Mouse (Mus musculus): ENCODE data around the gene Tmem44. TPM values are rescaled to one million over a fixed set of nuclear protein-coding genes. Genes with fewer than 3 reads are reported as not detected.

Tmem44 gene
- polyA plus RNA-seq, 1 experiment: 3.1 TPM

- H3K27ac ChIP-seq (ENCODE audit: control insufficient read depth, insufficient read depth, low read length): no peak overlapping the region
- H3K27me3 ChIP-seq (ENCODE audit: control insufficient read depth, insufficient read depth, low read length): no peaks in the 10 kb centered on the region
- TF ChIP-seq POLR2A (IDR thresholded peaks at IDR 0.05; ENCODE audit: control insufficient read depth, extremely low read depth, insufficient read depth, low read length, poor library complexity) (no peak), CTCF (IDR thresholded peaks at IDR 0.05; ENCODE audit: borderline replicate concordance, control insufficient read depth, extremely low read depth, insufficient read depth, low read length, poor library complexity) (peak; percentile 88; the same call in 1 of the 2 replicates)
- H3K4me1 ChIP-seq (replicated peaks; ENCODE audit: control insufficient read depth, insufficient read depth, low read length): 0 out of 2 replicates have a peak, but pooled peaks cover 4% of the 10 kb centered on the region
- no peaks in the 10 kb centered on the region for H3K36me3 ChIP-seq (ENCODE audit: control insufficient read depth, insufficient read depth, low read length)
- 45% methylated on average over 20 of the region's 20 CpGs for WGBS
- H3K4me3 ChIP-seq (ENCODE audit: control insufficient read depth, insufficient read depth, low read length): no peak overlapping the region
- DNase-seq: peak; percentile 36
These were observed 18.8 kb downstream of the Tmem44 start for GRCm38 (mm10) chr16:30531761-30532406.

DNA sequence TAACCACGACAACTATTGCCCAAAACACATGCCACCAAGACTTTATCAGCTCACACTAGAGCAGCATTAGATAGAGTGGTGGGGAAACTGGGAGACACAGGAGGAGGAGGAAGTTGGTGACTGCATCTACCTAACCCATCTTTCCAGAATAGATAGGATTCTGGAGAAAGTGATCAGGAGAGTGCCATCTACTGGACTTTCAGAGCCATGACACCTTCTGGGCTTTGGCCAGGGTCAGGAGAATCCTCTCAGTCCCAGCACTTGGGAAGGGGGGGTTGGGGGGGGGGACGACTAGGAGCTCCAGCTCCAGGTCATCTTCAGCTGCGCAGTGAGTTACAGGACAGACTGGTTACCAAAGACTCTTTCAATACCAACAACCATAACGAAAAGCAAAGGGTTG is 19.8 kb downstream of the Tmem44 start:
- Histone ChIP-seq H3K27me3 (ENCODE audit: control insufficient read depth, insufficient read depth, low read length) (no peaks in the 10 kb centered on the region), H3K36me3 (ENCODE audit: control insufficient read depth, insufficient read depth, low read length) (no peaks in the 10 kb centered on the region), H3K4me3 (ENCODE audit: control insufficient read depth, insufficient read depth, low read length) (no peak overlapping the region), H3K27ac (ENCODE audit: control insufficient read depth, insufficient read depth, low read length) (no peak overlapping the region), H3K4me1 (replicated peaks; ENCODE audit: control insufficient read depth, insufficient read depth, low read length) (0 out of 2 replicates have a peak, but pooled peaks cover 4% of the 10 kb centered on the region)
- DNase-seq: no peak
- WGBS: 66% methylated on average over 4 of the region's 4 CpGs
- TF ChIP-seq POLR2A (IDR thresholded peaks at IDR 0.05; ENCODE audit: control insufficient read depth, extremely low read depth, insufficient read depth, low read length, poor library complexity) (no peak), CTCF (IDR thresholded peaks at IDR 0.05; ENCODE audit: borderline replicate concordance, control insufficient read depth, extremely low read depth, insufficient read depth, low read length, poor library complexity) (no peak)

GRCm38 (mm10) chr16:30528386-30528785 is 22.3 kb downstream of the Tmem44 start:
- H3K27me3 ChIP-seq (ENCODE audit: control insufficient read depth, insufficient read depth, low read length): no peaks in the 10 kb centered on the region
- DNase-seq: no peak
- no peak overlapping the region for H3K4me3 ChIP-seq (ENCODE audit: control insufficient read depth, insufficient read depth, low read length)
- no peak for TF ChIP-seq CTCF (IDR thresholded peaks at IDR 0.05; ENCODE audit: borderline replicate concordance, control insufficient read depth, extremely low read depth, insufficient read depth, low read length, poor library complexity)
- TF ChIP-seq POLR2A (IDR thresholded peaks at IDR 0.05; ENCODE audit: control insufficient read depth, extremely low read depth, insufficient read depth, low read length, poor library complexity): no peak
- H3K4me1 ChIP-seq (replicated peaks; ENCODE audit: control insufficient read depth, insufficient read depth, low read length): no peaks in the 10 kb centered on the region
- 92% methylated on average over 8 of the region's 8 CpGs for WGBS
- H3K27ac ChIP-seq (ENCODE audit: control insufficient read depth, insufficient read depth, low read length): no peak overlapping the region
- no peaks in the 10 kb centered on the region for H3K36me3 ChIP-seq (ENCODE audit: control insufficient read depth, insufficient read depth, low read length)

GRCm38 (mm10) chr16:30527889-30528288 is 22.8 kb downstream of the Tmem44 start:
- Histone ChIP-seq H3K36me3 (ENCODE audit: control insufficient read depth, insufficient read depth, low read length) (no peaks in the 10 kb centered on the region), H3K27ac (ENCODE audit: control insufficient read depth, insufficient read depth, low read length) (no peak overlapping the region), H3K4me1 (replicated peaks; ENCODE audit: control insufficient read depth, insufficient read depth, low read length) (no peaks in the 10 kb centered on the region), H3K27me3 (ENCODE audit: control insufficient read depth, insufficient read depth, low read length) (no peaks in the 10 kb centered on the region), H3K4me3 (ENCODE audit: control insufficient read depth, insufficient read depth, low read length) (no peak overlapping the region)
- 84% methylated on average over 2 of the region's 2 CpGs for WGBS
- DNase-seq: no peak
- TF ChIP-seq POLR2A (IDR thresholded peaks at IDR 0.05; ENCODE audit: control insufficient read depth, extremely low read depth, insufficient read depth, low read length, poor library complexity): no peak
- no peak for TF ChIP-seq CTCF (IDR thresholded peaks at IDR 0.05; ENCODE audit: borderline replicate concordance, control insufficient read depth, extremely low read depth, insufficient read depth, low read length, poor library complexity)

GRCm38 (mm10) chr16:30525756-30526155 is 24.9 kb downstream of the Tmem44 start:
- no peak overlapping the region for H3K27ac ChIP-seq (ENCODE audit: control insufficient read depth, insufficient read depth, low read length)
- no peak overlapping the region for H3K4me3 ChIP-seq (ENCODE audit: control insufficient read depth, insufficient read depth, low read length)
- whole genome bisulfite sequencing: 90% methylated on average over 14 of the region's 14 CpGs
- no peaks in the 10 kb centered on the region for H3K4me1 ChIP-seq (replicated peaks; ENCODE audit: control insufficient read depth, insufficient read depth, low read length)
- no peak for DNase-seq
- no peaks in the 10 kb centered on the region for H3K27me3 ChIP-seq (ENCODE audit: control insufficient read depth, insufficient read depth, low read length)
- TF ChIP-seq POLR2A (IDR thresholded peaks at IDR 0.05; ENCODE audit: control insufficient read depth, extremely low read depth, insufficient read depth, low read length, poor library complexity) (no peak), CTCF (IDR thresholded peaks at IDR 0.05; ENCODE audit: borderline replicate concordance, control insufficient read depth, extremely low read depth, insufficient read depth, low read length, poor library complexity) (no peak)
- no peaks in the 10 kb centered on the region for H3K36me3 ChIP-seq (ENCODE audit: control insufficient read depth, insufficient read depth, low read length)

DNA sequence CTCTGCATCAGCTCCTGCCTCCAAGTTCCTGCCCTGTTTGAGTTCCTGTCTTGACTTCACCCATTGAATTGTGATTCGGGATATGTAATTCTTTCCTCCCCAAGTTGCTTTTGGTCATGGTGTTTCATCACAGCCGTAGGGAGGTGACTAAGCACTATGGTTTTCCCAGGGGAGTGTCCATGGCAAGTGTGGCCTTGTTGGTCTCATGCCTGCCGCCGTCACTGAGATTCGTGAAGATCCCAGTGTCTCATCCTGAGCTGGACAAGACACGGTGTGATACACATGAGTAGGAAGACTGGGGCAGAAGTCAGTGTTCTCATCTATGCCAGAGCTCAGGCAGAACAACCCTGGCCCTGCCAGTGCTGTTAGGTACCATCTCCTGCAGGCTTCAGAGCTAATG is 26.2 kb downstream of the Tmem44 start:
- no peaks in the 10 kb centered on the region for H3K27me3 ChIP-seq (ENCODE audit: control insufficient read depth, insufficient read depth, low read length)

More for the DNA sequence above, 26.2 kb downstream of the Tmem44 start:
- Histone ChIP-seq H3K4me1 (replicated peaks; ENCODE audit: control insufficient read depth, insufficient read depth, low read length) (no peaks in the 10 kb centered on the region), H3K4me3 (ENCODE audit: control insufficient read depth, insufficient read depth, low read length) (no peak overlapping the region), H3K36me3 (ENCODE audit: control insufficient read depth, insufficient read depth, low read length) (no peaks in the 10 kb centered on the region), H3K27ac (ENCODE audit: control insufficient read depth, insufficient read depth, low read length) (no peak overlapping the region)
- WGBS: 93% methylated on average over 6 of the region's 6 CpGs
- TF ChIP-seq CTCF (IDR thresholded peaks at IDR 0.05; ENCODE audit: borderline replicate concordance, control insufficient read depth, extremely low read depth, insufficient read depth, low read length, poor library complexity): no peak
- TF ChIP-seq POLR2A (IDR thresholded peaks at IDR 0.05; ENCODE audit: control insufficient read depth, extremely low read depth, insufficient read depth, low read length, poor library complexity): no peak
- DNase-seq: no peak

Data from thymus, adult 2 months (tissue).